Mouse (Mus musculus) bone marrow, adult 2 months (tissue): ENCODE data around the gene Twf1. TPM values are rescaled to one million over a fixed set of nuclear protein-coding genes. Genes with fewer than 3 reads are reported as not detected.

Source experiments
- H3K27ac ChIP-seq: fragments of 200-500 bp; 2 replicates; pipeline ENCODE4 v1.5.1; 2012; ENCODE audit warnings: low read depth, mild to moderate bottlenecking, control low read depth, inconsistent platforms, low read length; ENCODE audit not compliant: control insufficient read depth, poor library complexity, insufficient read depth
- H3K4me1 ChIP-seq: fragments of 200-500 bp; 2 replicates; pipeline ENCODE4 v1.6.1; 2011; ENCODE audit warnings: low read length; ENCODE audit not compliant: control insufficient read depth, insufficient read depth
- H3K4me3 ChIP-seq: fragments of 200-500 bp; replicated peaks from 2 replicates; pipeline ENCODE3; 2011; ENCODE audit warnings: mild to moderate bottlenecking, low read depth, low read length, control low read depth; ENCODE audit not compliant: control insufficient read depth
- CTCF ChIP-seq: fragments of 200-500 bp; IDR thresholded peaks from 2 replicates; pipeline ENCODE4 v1.5.1; 2011; ENCODE audit warnings: low read length, control low read depth; ENCODE audit not compliant: control insufficient read depth, insufficient read depth
- POLR2A ChIP-seq: fragments of 200-500 bp; IDR thresholded peaks from 2 replicates; pipeline ENCODE4 v1.6.1; 2011; ENCODE audit warnings: low read depth, mild to moderate bottlenecking, control low read depth, low read length, borderline replicate concordance; ENCODE audit not compliant: control insufficient read depth
- WGBS: fragments of 180-500 bp; shearing (Covaris S2); methylation state at CpG from one replicate; pipeline ENCODE4 v1.1.7; 2018; 5-methylcytosine and 5-hydroxymethylcytosine counted together
- polyA plus RNA-seq: library from polyadenylated mRNA; stranded (reverse); fragments of >200 nt; gene quantifications from 2 replicates; pipeline ENCODE4 v1.2.4, GENCODE M21; 2011; ENCODE audit warnings: low replicate concordance; ENCODE audit not compliant: missing spikeins, insufficient read depth, insufficient read length

Twf1 gene
- polyA plus RNA-seq, 1 experiment: 12.9 TPM

- H3K4me3 ChIP-seq: no peak overlapping the region
- H3K27ac ChIP-seq: no peak overlapping the region
- WGBS: 70% methylated on average over 7 of the region's 7 CpGs
- no peaks in the 10 kb centered on the region for H3K4me1 ChIP-seq
- no peak for TF ChIP-seq POLR2A
- TF ChIP-seq CTCF: no peak
Measured at GRCm38 (mm10) chr15:94535521-94535920, 54.2 kb downstream of the Twf1 start.

- 86% methylated on average over 6 of the region's 6 CpGs for WGBS
Measured at GRCm38 (mm10) chr15:94532956-94533355, 56.7 kb downstream of the Twf1 start.

GRCm38 (mm10) chr15:94532306-94532705 lies 57.4 kb downstream of the Twf1 start:
- 80% methylated on average over 5 of the region's 5 CpGs for WGBS

More at GRCm38 (mm10) chr15:94532956-94533355, 56.7 kb downstream of the Twf1 start:
- no peak overlapping the region for H3K4me3 ChIP-seq
- no peaks in the 10 kb centered on the region for H3K4me1 ChIP-seq
- no peak for TF ChIP-seq POLR2A
- TF ChIP-seq CTCF: no peak
- no peak overlapping the region for H3K27ac ChIP-seq

GRCm38 (mm10) chr15:94530519-94530918 lies 59.2 kb downstream of the Twf1 start:
- TF ChIP-seq POLR2A (no peak), CTCF (no peak)
- no peak overlapping the region for H3K27ac ChIP-seq
- no peak overlapping the region for H3K4me3 ChIP-seq
- 68% methylated on average over 3 of the region's 3 CpGs for WGBS
- H3K4me1 ChIP-seq: no peaks in the 10 kb centered on the region

More at GRCm38 (mm10) chr15:94532306-94532705, 57.4 kb downstream of the Twf1 start:
- TF ChIP-seq POLR2A: no peak
- no peak for TF ChIP-seq CTCF
- Histone ChIP-seq H3K4me1 (no peaks in the 10 kb centered on the region), H3K4me3 (no peak overlapping the region), H3K27ac (no peak overlapping the region)

Other genes with a start within 250 kb of the Twf1 start
- gene Adamts20, start 124.5 kb downstream of the Twf1 start, polyA plus RNA-seq: not detected in 2 replicates
- gene Pus7l, start 46.3 kb downstream of the Twf1 start, polyA plus RNA-seq: 0.68 and 1.4 TPM in 2 replicates
- 4.8 and 11.4 TPM in 2 replicates for gene Irak4, start 46.2 kb downstream of the Twf1 start, polyA plus RNA-seq
- 0.72 and 2.0 TPM in 2 replicates for gene Tmem117, start 39.3 kb upstream of the Twf1 start, polyA plus RNA-seq